Mouse (Mus musculus) spleen, adult 2 months (tissue): Measurements from ENCODE around the gene Cmip. TPM values are rescaled to one million over a fixed set of nuclear protein-coding genes. Genes with fewer than 3 reads are reported as not detected.

Experiments used
- DNase-seq, 2 experiments: peaks; one replicate each; pipeline versions ENCODE4 v3.0.0 to v3.0.0-alpha.2; 2012 to 2021; ENCODE audit warnings: low spot score in 2 of 2, low read depth in 1 of 2
- H3K27ac ChIP-seq: fragments of 200-500 bp; 2 replicates; pipeline ENCODE4 v1.5.1; 2012; ENCODE audit warnings: low read length, inconsistent platforms; ENCODE audit not compliant: insufficient read depth
- H3K27me3 ChIP-seq: fragments of 200-500 bp; 2 replicates; pipeline ENCODE4 v1.6.1; 2012; ENCODE audit warnings: mild to moderate bottlenecking, moderate library complexity, low read length, inconsistent platforms; ENCODE audit not compliant: control insufficient read depth, insufficient read depth
- H3K36me3 ChIP-seq: fragments of 200-500 bp; 2 replicates; pipeline ENCODE4 v1.6.1; 2012; ENCODE audit warnings: mild to moderate bottlenecking, low read length, inconsistent platforms; ENCODE audit not compliant: control insufficient read depth, insufficient read depth
- H3K4me1 ChIP-seq: fragments of 200-500 bp; 2 replicates; pipeline ENCODE4 v1.6.1; 2011; ENCODE audit warnings: inconsistent platforms; ENCODE audit not compliant: control insufficient read depth, insufficient read depth, insufficient read length
- H3K4me3 ChIP-seq: fragments of 200-500 bp; 2 replicates; pipeline ENCODE4 v1.5.1; 2011; ENCODE audit warnings: mild to moderate bottlenecking, inconsistent platforms; ENCODE audit not compliant: insufficient read depth, insufficient read length; ENCODE audit errors: extremely low read depth
- CTCF ChIP-seq: fragments of 200-500 bp; IDR thresholded peaks from 2 replicates; pipeline ENCODE4 v1.5.1; 2011; ENCODE audit warnings: mild to moderate bottlenecking, inconsistent platforms; ENCODE audit not compliant: insufficient read depth, insufficient read length, insufficient replicate concordance; ENCODE audit errors: extremely low read depth
- POLR2A ChIP-seq: fragments of 200-500 bp; IDR thresholded peaks from 2 replicates; pipeline ENCODE4 v1.6.1; 2011; ENCODE audit warnings: low read depth, low read length, inconsistent platforms
- WGBS: fragments of 180-500 bp; shearing (Covaris S2); methylation state at CpG from one replicate; pipeline ENCODE4 v1.1.7; 2018; 5-methylcytosine and 5-hydroxymethylcytosine counted together
- polyA plus RNA-seq: library from polyadenylated mRNA; depleted of rRNA; stranded (reverse); fragments of >200 nt; gene quantifications from 2 replicates; pipeline ENCODE4 v1.2.3, GENCODE M21; 2012

Cmip gene
- polyA plus RNA-seq, 1 experiment, result 48.2 TPM

- no peak for DNase-seq
- TF ChIP-seq CTCF, result no peak
- Histone ChIP-seq H3K27ac (no peak overlapping the region), H3K27me3 (no peaks in the 10 kb centered on the region), H3K4me1 (no peaks in the 10 kb centered on the region), H3K4me3 (no peak overlapping the region), H3K36me3 (peaks cover 44% of the 10 kb centered on the region)
- 97% methylated on average over 3 of the region's 3 CpGs for WGBS
Measured at GRCm38 (mm10) chr8:117431554-117431953, 174.7 kb downstream of the Cmip start.

DNA sequence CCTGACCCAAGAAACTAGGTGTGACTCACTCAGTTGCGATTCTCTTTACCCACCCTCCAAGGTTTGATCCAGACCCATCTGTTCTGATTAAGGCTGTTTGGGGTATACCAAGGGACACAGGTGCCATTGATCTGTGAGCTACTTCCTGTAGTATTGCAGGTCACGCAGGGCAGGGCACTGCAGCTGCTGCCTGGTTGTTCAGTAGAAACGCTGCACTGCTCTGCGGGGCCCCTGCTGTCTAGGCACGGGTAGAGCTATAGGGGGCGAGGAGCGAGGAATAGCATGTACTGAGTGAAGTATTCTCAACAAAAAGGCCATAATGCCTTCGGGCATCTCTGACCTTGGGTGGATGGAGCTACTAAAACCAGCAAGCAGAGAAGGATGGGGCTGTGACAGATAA, 175.2 kb downstream of the Cmip start:
- no peaks in the 10 kb centered on the region for H3K27me3 ChIP-seq
- DNase-seq, result no peak
- peaks cover 42% of the 10 kb centered on the region for H3K36me3 ChIP-seq
- TF ChIP-seq POLR2A (no peak), CTCF (no peak)
- no peaks in the 10 kb centered on the region for H3K4me1 ChIP-seq
- no peak overlapping the region for H3K4me3 ChIP-seq
- 88% methylated on average over 8 of the region's 8 CpGs for WGBS
- no peak overlapping the region for H3K27ac ChIP-seq

DNA sequence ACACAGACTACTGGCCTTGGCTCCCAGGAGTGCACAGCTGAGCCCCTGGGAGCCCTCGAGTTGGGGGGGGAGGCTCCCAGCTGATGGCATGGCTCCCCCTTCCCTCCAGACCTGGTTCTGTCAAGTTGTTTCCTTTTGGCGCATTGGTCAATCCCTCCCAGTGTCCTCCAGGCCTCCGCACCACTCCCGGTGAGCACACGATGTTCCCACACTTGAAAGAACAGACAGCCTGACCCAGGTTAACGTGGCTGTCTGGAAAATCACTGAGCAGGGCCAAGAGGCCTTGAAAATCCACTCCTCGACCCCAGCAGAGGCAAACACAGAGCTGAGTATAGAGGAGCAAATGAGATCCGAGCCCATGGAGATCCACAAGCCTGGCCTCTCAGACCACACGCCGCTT, 177.1 kb downstream of the Cmip start:
- H3K36me3 ChIP-seq, result peaks cover 39% of the 10 kb centered on the region
- WGBS, result 96% methylated on average over 10 of the region's 10 CpGs
- DNase-seq, result no peak

GRCm38 (mm10) chr8:117436786-117437185, 179.9 kb downstream of the Cmip start:
- Histone ChIP-seq H3K4me1 (no peaks in the 10 kb centered on the region), H3K27me3 (no peaks in the 10 kb centered on the region), H3K36me3 (peaks cover 32% of the 10 kb centered on the region), H3K4me3 (no peak overlapping the region), H3K27ac (no peak overlapping the region)
- 98% methylated on average over 15 of the region's 15 CpGs for WGBS
- DNase-seq, result no peak
- TF ChIP-seq POLR2A (no peak), CTCF (no peak)

More for the DNA sequence above, 177.1 kb downstream of the Cmip start:
- Histone ChIP-seq H3K4me1 (no peaks in the 10 kb centered on the region), H3K27me3 (no peaks in the 10 kb centered on the region), H3K27ac (no peak overlapping the region), H3K4me3 (no peak overlapping the region)
- no peak for TF ChIP-seq CTCF
- TF ChIP-seq POLR2A, result no peak

- no peak for TF ChIP-seq CTCF
- no peak for TF ChIP-seq POLR2A
- Histone ChIP-seq H3K4me3 (no peak overlapping the region), H3K36me3 (peaks cover 32% of the 10 kb centered on the region), H3K4me1 (no peaks in the 10 kb centered on the region), H3K27me3 (no peaks in the 10 kb centered on the region), H3K27ac (no peak overlapping the region)
- no peak for DNase-seq
- WGBS, result 82% methylated on average over 5 of the region's 5 CpGs
Measured at GRCm38 (mm10) chr8:117437616-117438015, 180.8 kb downstream of the Cmip start.

DNA sequence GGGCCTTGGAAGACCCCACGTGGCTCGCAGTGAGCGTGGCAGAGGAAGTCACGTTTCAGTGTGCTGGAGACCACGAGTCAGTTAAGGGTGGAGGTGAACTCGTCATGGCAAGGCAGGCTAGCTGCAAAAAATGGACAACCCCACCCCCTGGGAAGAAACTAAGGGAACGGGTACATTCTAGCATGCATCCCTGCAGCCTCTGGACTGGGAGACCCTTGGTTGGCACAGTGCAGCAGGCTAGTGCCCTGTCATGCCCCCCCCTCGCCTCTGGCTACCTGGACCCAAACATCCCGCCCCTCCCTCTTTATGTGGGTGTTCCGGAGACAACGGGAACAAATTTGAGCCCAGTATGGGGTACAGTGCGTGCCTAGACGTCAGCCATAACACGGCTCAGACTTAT, 183.5 kb downstream of the Cmip start:
- WGBS, result 93% methylated on average over 14 of the region's 14 CpGs
- Histone ChIP-seq H3K27ac (no peak overlapping the region), H3K4me3 (no peak overlapping the region), H3K27me3 (no peaks in the 10 kb centered on the region), H3K4me1 (no peaks in the 10 kb centered on the region), H3K36me3 (peaks cover 23% of the 10 kb centered on the region)
- no peak for TF ChIP-seq POLR2A
- no peak for TF ChIP-seq CTCF
- no peak for DNase-seq

DNA sequence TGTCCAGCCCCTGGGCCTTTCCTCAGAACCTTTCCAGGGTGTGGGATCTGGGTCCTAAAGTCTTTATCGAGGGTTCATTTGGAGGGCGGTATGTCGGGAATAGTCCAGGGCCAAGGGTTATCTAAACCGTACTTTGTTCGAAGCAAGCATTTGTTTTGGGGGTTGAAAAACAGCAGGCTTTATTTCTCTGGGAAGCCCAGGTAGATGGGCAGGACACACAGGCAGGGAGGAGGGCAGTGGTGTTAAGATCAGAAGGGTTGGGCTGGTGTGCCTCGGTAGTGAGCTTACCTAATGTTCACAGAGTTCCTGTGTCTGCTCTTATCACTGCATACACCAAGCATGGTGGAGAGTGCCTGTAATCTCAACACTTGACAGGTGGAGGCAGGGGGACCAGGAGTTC, 183.9 kb downstream of the Cmip start:
- Histone ChIP-seq H3K4me1 (no peaks in the 10 kb centered on the region), H3K36me3 (peaks cover 27% of the 10 kb centered on the region), H3K27ac (no peak overlapping the region), H3K27me3 (no peaks in the 10 kb centered on the region), H3K4me3 (no peak overlapping the region)
- 93% methylated on average over 6 of the region's 6 CpGs for WGBS
- no peak for DNase-seq
- TF ChIP-seq POLR2A (no peak), CTCF (no peak)

DNA sequence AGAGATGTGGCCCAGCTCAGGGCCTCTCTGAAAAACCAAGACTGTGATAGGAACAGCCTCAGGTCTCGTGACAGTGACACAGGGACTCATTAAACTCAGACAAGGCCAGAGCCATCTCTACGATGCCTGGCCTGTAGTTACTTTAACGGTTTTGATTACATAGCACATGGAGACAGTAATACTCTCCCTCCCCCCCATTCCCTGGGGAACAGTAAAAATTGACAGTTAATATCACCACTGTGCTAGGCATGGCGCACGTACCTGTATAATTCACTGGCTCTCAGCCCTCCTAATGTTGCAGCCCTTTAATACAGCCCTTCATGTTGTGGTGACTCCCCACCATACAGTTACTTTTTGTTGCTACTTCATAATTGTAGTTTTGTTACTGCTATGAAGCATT, 188.6 kb downstream of the Cmip start:
- WGBS, result 94% methylated on average over 5 of the region's 5 CpGs
- Histone ChIP-seq H3K27ac (no peak overlapping the region), H3K27me3 (no peaks in the 10 kb centered on the region), H3K4me1 (no peaks in the 10 kb centered on the region), H3K36me3 (peaks cover 29% of the 10 kb centered on the region), H3K4me3 (no peak overlapping the region)
- TF ChIP-seq CTCF, result no peak
- no peak for TF ChIP-seq POLR2A
- DNase-seq, result no peak
